Mouse (Mus musculus) right cerebral cortex, postnatal 25 days (tissue): ENCODE measurements around the gene Gm10309.
A peak's percentile ranks its signal among the peaks of the same experiment; 100 is the strongest.

Experiments used
- DNase-seq: peaks from one replicate; pipeline ENCODE4 v3.0.0; 2022

Gm10309 gene

DNA sequence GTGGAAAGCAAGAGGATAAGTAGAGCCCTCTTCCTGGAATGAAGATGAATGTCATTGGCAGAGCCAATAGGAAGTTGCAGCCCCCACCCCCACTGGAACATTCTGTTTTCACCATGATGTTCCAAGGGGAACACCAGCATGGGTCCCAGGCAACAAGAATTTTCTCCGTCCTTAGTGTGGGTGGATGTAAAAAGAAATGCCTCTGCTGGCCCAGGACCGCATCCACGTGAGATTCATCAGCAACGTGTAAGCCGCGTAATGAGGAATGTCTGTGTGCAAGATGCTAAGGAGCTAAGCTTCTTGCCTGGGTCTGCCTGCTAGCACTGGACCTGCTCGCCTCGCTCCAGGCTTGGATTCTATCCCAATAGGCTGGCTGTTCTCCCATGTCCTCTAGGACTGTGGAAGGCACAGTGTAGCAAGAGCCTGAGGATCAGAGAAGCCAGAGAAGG is at the start of gene Gm10309:
Gene Gm10309 (minus strand): TSS at position 50 of the 449 bp plus-strand sequence.
- peak; percentile 30 for DNase-seq

DNA sequence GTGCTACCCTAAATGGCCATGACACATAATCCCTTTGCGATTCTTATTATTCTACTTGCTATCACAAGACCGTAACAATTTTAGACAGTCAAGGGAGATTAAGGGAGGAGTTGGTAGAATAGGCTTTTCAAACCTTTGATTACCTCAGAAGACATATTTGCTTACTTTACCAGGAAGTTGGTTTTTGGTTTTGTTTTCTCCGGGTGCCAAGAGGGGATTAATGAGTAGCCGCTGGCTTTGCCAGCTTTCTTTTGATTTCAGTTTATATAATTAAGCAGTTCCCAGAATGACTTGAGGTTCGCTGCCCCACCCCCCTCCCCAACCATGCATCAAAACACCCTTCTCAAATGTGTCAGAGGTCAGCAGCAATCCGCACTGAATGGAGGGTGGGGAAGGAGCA is 47.0 kb upstream of the Gm10309 start:
- no peak for DNase-seq

DNA sequence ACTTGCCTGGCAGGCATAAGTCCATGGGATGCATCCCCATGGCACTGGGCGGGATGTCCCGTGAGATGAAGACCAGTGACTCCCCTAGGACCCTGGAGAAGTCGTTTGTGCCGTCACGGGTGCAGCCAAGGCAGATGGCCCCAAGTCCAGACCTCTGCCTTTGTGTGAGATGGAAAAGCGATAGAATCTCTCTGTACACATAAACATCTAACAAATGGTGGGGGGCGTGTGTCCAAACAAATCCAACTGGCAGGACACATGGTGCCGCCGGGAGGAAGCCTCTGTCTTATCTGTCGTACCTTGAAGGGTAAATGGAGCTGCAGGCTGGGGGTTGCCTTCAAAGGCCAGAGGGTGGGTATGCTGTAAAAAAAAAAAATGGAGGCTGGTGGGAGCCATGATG is 46.5 kb upstream of the Gm10309 start:
- DNase-seq, result no peak

DNA sequence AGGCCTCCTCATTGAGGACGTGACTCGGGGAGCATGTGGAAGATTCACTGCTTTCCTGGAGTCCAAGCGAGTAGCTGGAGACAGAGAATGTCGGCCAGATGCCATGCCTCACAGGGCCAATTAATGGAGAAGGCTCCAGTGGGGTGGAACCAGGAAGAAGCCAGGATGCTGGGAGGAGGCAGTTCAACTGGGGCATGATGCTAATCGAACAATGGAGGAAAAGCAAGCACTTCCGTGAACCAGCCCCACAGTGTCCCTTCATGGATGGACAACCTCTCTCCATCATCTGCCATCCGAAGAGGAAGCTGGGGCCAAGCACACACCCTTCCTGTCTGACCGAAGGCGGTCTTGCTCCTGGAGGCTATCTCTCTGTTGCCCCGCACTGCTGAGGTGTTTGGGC is 44.1 kb upstream of the Gm10309 start:
- no peak for DNase-seq

DNA sequence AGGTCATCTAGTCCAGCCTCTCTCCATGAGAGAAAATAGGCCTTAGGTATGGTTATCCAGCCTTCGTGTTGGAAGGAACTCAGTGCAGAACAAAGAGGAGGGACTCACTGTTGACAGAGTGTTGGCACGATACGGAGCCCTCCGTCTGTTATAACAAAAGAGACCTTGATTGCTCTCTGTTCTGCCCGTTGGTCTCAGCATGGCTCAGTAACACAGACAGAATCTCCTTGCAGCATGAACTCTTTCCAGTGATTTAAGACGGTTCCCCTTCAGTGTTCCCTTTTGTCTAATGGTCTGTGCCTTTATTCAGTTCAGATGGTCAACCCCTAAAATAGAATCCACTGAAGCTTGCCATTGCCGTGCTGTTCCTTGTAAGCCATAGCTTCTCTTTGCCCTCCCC is 41.5 kb upstream of the Gm10309 start:
- DNase-seq, result no peak

DNA sequence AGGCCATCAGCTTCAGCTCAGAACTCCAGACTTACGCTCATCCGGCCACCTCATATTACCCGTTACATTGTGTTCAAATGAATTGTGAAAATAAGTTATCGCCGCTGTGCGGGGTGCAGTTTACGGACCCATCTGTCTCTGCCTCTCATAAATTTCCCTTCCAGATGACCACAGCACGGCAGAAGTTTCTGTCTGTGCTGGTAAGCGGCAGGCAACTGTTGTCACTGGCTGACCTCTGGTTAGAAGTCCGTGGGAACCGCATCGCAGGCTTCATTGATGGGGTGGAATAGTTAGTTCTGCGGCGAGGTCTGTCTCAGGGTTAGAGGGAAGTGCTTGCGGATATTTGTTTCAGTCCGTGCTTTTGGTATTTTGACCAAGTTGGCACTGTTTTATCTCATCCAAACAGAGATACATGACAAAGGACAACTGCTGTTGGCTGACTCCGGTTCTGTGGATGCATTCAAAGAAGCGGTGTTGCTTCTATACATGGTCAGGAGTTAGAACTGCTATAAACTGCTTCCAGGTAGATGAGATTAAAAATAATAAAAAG is 34.9 kb upstream of the Gm10309 start:
- DNase-seq, result no peak

DNA sequence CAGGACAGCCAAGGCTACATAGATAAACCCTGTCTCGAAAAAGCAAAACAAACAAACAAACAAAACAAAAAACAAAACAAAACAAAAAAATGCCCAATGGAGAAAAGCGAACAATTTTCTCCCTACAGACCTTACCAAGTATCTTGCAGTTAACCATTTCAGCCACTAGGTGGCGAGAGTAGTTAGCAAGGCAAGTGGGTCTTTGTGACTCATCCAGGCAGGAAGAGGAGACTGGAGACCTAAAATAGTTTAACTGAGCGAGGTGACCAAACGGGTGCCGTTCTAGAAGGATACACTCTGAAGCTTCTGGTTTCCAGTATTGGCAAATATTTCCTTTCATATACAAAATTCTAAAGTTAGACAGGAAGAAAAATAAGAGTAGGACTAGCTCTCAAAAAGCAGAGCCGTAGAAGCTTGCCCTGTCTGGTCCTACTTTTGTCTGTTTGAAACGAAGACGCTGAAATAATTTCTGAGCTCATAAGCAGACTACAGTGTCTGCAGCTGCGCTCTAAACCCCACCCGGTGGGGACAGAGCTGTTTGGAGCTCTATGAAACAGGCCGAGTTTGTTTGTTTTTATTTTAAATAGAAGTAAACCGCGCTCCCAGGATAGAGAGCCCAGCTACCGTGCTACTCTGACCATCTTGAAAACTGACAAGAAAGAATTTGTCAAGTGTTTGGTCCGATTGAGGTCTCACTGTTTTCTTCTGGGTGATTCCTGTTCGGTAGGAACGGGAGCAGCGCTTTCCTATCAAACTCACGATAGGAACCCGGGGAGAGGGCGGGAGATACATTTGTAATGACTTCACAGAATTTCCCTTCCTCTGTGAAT is 31.0 kb upstream of the Gm10309 start:
- peak; percentile 53 for DNase-seq

DNA sequence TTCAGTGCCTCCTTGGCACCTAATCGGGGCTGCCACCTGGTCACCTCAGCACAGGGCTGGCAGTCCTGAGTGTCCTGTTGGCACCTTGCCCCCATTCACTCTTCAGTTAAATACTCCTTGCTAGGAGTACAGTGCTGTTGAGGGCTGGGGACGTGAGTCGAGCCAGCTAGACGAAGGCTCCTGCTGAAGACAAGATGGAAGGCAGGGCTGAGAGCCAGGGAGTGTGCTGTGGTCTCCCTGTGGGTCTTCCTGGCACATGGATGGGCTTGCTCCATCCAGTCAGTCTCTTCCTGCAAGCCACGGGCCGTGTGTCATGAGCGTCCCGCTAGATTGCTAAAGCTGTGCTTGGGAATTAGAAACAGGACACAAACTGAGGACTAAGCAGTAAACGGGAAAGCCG is 30.1 kb upstream of the Gm10309 start:
- no peak for DNase-seq

DNA sequence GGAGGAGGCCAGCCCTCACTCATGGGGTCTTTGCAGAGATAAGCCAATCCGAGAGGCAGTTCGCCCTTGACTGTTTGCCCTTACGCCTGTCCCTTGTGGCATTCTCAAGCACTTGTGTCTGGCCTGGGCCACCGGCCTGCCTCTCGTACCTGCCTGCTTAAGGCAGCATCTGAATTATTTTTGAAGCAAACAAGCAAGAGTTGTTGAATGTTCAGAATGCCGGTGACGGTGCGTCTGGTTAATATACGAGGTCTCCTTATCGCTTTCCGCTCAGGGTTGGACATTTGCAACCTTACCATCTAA is 28.5 kb upstream of the Gm10309 start:
- no peak for DNase-seq

DNA sequence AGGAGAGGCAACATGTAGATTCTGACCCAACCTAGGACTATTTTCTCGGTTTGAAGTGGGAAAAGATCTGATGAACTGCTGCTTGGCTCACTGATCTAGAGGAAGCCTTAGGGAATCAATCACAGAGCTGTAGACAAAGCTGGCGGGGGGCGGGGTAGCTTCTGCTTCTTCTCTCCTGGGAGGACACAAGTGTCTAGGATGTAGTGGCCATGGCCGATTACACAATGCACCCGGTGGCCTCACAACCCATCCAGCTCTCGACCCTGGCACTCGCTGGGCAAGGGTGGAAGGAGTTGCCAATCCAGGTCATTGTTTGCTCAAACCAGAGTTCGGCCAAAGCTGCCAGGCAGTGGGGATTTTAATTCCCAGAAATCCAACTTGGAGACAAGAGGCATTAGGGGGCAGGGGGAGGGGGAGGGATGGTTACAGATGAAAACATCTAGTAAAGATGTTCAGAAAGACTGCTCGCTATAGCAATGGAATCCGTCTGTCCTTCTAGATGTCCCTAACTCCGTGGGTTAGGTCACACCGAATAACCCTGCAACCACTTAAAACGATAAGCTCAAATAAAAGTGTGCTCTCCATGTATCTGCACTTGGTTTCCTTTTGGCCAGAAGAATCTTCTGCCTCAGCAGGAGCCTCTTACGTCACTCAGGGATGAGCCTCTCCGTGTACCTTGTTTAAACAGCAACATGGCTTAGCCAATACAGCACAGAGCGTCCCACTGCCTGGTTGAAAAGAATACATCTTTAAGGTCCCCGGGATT is 27.9 kb upstream of the Gm10309 start:
- no peak for DNase-seq

DNA sequence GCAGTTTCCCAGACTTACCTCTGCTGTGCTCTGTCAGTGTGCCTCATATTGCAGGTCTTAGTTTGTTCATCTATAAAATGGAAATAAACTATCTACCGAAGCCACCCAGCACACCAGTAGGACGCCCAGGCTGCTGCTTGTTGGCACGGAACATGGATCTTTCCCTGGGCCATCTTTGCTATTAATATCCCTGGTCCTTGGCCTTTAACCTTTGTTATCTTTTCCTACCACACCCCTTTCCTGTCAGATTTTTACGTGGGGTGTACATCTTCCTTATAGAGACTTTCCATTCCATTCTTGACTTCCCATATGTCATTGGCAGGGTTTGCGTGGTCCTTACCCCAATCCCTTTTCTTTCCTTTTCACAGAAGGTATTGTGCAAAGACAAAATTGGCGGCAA is 26.2 kb upstream of the Gm10309 start:
- DNase-seq, result no peak

DNA sequence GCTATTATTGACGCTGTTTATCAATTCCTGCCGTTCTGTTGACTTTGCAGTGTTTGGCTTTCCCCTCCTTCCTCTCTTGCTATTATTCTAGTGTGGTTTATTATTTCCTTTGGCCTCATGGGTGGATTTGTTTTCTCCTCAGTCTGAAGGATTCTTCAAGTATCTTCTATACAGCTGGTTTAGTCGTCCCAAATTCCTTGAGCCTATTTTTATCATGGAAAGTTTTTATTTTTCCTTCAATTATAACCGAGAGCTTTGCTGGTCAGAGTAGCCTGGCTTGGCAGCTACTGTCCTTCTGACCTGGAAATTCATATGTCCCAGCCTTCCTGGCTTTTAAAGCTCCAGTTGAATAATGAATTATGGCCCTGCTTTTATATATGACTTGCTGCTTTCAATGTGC is 24.4 kb upstream of the Gm10309 start:
- no peak for DNase-seq

DNA sequence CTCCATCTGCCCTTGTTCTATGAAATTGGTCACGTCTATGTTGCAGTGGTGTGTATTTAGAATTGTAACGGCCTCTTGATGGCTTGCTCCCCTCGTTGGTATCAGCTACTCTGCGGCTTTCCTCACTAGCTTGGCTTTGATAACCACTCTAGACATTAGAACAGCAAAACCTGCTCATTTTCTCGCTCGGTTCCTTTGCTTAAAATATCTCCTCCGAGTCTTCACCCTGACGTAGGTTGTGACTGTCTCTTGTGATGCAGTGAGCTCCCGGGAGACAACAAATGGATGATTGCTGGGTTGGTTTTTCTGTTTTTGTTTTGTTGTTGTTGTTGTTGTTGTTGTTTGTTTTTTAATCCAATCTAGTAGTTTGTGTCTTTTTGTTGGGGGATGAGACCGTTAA is 24.0 kb upstream of the Gm10309 start:
- no peak for DNase-seq

DNA sequence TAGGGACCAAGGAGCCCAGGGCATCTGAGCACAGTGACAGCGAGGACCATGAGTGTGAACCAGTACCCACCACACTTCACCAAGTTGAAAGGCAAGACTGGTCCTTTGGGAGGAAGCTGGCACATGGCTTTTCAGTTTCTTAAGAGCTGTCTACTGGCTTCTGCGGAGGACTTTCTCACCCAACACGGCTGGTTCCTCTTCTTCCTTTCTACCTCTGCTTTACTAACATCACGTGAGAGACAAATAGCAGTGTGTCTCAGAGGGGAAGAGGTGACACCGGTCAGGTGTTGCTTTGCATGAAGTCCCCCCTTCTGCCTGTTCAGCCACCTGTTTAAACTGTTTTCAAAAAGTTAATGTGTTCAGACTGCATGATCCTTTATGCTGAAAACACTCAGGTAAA is 22.3 kb upstream of the Gm10309 start:
- DNase-seq, result no peak

DNA sequence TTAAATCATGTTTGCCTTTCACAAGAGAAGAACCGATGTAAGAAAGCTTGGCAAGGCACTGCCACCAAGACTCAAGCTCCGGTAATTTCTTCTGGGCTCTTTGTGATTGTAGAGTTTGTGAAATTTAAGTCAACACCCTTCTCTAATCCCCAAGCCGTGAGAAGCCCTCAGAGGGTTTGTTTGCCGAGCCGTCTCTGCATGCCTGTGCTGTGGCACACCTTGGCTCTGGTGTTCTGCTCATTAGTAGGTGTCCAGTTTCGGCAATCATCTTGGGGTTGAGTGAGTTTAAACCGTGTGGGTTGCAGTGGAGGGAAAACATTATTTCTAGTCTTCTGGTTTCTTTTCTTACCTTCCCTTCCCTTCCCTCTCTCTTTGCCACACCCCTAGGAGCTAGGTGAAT is 21.0 kb upstream of the Gm10309 start:
- no peak for DNase-seq

DNA sequence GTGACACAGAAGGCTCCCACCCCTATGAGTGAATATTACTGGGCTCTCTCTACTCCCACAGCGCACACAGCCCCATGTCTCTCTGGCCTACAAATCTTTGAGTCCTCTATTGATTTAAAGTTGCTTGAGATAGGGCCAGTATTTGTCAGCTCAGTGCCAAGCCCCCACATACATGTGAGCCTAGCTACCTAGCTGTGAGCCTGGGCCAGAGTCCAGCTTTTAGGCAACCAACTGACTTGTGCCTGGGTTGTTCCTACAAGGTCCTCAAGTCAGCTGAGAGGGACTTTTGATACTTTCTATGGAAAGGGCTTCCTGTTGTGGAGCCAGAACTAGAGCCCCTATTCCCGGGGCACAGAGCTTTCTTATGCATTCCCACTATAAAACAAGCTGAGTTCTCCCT is 20.0 kb upstream of the Gm10309 start:
- no peak for DNase-seq

DNA sequence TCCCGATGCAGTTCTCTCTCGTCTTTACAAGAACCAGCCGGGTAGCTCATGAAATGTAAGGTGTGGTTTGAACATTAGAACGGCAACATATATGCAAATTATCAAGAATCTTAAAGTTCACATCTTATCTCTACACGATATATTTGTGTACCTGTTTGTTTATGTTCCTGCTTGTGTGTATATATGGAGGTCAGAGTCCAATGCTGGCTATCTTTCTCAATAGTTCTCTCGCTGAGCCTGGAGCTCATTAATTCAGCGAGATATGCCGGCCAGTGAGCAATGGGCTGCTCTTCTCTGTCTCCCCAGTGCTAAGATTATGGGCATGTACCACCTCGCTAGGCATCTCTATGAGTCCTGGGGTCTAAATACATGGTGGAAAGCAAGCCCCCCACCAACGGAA is 18.8 kb upstream of the Gm10309 start:
- no peak for DNase-seq

DNA sequence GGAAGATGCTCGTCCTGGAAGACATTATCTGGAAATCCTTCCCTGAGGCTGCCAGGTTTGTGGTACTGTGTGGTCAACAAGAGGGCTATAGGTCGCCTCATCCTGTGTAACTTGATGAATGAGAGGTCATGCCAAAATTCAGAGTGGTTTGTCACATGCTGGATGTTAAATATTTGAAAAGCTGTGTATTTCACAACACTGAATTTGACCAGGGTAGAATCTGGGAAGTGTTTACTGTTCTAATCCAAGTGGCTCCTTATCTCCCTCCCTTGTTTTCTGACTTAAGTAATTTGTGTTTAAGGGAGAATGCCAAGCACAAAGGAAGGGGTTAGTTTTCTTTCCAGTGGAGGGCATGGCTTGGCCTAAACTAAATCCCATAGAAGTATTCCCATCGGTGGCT is 18.3 kb upstream of the Gm10309 start:
- no peak for DNase-seq

DNA sequence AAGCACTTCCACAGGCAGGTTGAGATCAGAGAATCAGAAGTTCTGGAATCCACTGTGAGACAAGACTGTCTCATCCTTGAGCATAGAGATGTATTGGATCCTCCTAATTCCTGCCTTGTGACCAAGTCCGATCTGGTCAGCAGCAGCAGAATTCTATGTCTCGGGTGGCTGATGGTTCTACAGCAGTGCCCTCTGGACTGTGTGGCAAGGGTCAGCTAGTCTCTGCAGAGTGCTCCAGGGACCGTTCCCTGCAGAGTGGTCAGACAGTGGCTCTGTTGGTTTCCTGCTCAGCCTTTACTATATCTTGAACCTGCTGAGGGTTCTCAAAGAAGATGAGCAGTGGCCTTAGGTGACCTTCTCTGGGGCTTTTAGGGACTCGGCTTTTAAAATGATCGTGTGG is 17.6 kb upstream of the Gm10309 start:
- no peak for DNase-seq

DNA sequence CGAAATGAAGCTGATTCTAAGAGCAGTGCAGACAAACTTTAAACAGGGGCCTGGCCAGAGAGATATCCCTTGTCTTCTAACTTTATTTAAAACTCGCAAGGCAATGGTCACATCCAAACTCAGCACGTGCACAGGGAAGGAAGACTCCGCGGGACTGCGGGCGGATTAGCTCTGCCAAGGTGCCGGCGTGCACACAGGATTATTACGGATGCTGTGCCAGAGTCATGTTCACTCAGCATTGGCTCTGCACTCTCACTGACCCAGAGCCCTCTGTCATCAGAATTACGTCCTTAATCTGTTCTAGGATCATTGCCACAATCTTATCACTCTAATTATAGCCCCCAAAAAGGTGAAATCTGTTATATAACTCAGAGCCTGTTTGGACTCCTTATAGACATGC is 16.2 kb upstream of the Gm10309 start:
- DNase-seq, result no peak

DNA sequence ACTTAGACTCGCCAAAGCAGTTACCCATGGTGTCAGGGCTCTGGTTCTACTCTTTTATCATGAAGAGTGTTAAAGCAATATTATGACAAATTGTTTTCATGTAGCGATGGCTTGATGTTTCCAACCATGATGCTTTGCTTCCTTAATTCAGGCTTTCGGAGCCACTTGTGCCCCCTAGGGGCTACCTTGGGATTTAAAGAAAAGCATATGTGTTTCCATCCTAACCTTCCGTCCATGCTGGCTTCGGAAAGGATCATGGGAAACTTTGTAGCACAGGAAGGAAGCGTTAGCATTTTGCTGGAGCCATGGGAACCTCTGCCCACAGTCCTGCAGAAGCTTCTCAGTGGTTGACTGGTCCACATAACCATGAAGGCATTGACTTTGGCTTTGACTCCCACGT is 13.6 kb upstream of the Gm10309 start:
- no peak for DNase-seq

DNA sequence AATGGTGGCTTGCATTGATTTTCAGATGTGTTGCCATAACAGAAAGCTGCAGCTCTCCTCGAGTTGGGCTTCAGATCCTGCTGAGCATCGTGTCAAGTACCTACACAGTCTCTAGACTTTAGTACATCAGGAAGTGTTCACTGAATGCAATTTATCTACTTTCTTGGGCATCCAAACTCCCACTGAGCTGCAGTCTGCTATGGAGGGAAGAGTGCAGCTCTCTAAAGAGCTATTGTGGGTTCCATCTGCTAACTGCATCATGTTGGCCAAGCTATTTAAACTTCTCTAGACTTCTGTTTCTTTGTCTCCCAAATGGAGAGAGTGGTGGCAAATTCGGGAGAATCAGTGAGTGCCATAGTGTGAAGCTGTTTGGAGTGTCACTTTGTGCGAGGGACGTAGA is 11.6 kb upstream of the Gm10309 start:
- no peak for DNase-seq

DNA sequence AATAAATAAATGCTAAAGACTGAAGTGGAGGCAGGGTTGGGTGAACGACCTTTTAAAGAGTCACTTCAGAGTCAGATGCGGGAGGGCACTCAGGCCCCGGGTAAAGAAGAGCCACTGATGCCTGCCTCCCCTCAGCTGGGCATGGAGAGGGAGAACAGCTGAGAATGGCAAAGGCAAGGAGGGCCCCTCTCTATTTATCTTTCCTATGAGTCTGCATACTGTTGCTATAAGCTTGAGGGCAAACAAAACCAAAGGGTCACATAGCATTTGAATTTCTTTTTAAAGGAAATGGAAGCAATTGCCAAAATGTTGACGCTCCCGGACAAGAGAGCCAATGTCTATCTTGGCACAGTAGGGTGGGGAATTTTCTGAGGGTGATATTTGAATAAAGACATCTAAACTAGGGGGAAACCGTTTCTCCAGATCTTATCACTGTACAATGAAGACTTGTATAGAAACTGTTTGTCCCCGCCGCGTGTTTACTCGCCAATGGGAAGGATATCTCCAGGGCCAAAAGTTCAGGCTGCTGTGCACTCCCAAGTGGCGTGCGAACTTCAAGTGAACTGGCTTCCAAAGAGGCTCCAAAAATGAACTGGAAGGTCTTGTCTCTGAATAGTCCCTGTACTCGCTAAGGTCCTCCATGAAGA is 10.1 kb upstream of the Gm10309 start:
- no peak for DNase-seq

DNA sequence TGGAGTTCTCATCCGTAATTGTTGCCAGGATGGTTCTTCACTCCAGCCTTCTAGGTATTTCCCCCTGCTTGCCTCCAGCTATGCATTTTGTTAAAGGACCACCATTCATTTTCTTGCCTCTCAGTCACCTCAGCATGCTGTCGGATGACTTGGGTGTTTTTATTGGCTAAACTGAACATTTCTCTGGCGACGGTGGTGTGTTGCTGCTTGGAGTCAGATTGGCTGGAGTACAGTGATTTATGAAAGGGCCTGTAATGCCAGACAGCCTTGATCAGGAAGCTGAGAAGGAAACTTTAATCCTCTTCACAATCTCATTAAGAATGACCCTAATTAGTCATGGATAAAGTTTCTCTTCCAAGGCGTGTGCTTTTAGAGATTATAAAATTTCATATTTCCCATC is 4.8 kb upstream of the Gm10309 start:
- no peak for DNase-seq
